Mouse (Mus musculus) heart, embryonic 11.5 days (tissue): ENCODE data around the gene Lrch3. TPM values are rescaled to one million over a fixed set of nuclear protein-coding genes. Genes with fewer than 3 reads are reported as not detected.

Source experiments
- ATAC-seq: fragments of 200-750 bp; cut with Nextera tagmentation; replicated peaks from 2 replicates; pipeline ENCODE4 v1.8.0; 2017; ENCODE audit warnings: moderate library complexity; ENCODE audit not compliant: insufficient number of reproducible peaks, low FRiP score, low TSS enrichment
- H3K27ac ChIP-seq: fragments of 300-500 bp; sonication (generic); 2 replicates; pipeline ENCODE4 v1.5.1; 2014; ENCODE audit warnings: mild to moderate bottlenecking, low read depth, low read length
- H3K27me3 ChIP-seq: fragments of 300-500 bp; sonication (generic); 2 replicates; pipeline ENCODE4 v1.6.1; 2014; ENCODE audit warnings: mild to moderate bottlenecking, low read length, mixed read lengths; ENCODE audit not compliant: control insufficient read depth, insufficient read depth
- H3K36me3 ChIP-seq: fragments of 300-500 bp; sonication (generic); 2 replicates; pipeline ENCODE4 v1.6.1; 2014; ENCODE audit warnings: mild to moderate bottlenecking, low read length, moderate library complexity, mixed read lengths; ENCODE audit not compliant: control insufficient read depth, insufficient read depth
- H3K4me1 ChIP-seq: fragments of 300-500 bp; sonication (generic); 2 replicates; pipeline ENCODE4 v1.6.1; 2014; ENCODE audit warnings: low read length; ENCODE audit not compliant: control insufficient read depth, insufficient read depth
- H3K4me2 ChIP-seq: fragments of 300-500 bp; sonication (generic); 2 replicates; pipeline ENCODE4 v1.6.1; 2014; ENCODE audit warnings: mild to moderate bottlenecking, moderate library complexity
- H3K4me3 ChIP-seq: fragments of 300-500 bp; sonication (generic); 2 replicates; pipeline ENCODE4 v1.5.1; 2014; ENCODE audit warnings: low read depth, low read length
- H3K9ac ChIP-seq: fragments of 300-500 bp; sonication (generic); 2 replicates; pipeline ENCODE4 v1.6.1; 2014; ENCODE audit warnings: mild to moderate bottlenecking, low read depth, low read length, moderate library complexity
- H3K9me3 ChIP-seq: fragments of 300-500 bp; sonication (generic); replicated peaks from 2 replicates; pipeline ENCODE4 v1.6.1; 2016; ENCODE audit warnings: low read length; ENCODE audit not compliant: control insufficient read depth
- WGBS: fragments of 180-500 bp; shearing (Covaris S2); extraction: QIAGEN DNeasy Blood & Tissue Kit; methylation state at CpG from one replicate; pipeline ENCODE4 v1.1.7; 2014; ENCODE audit not compliant: insufficient replicate concordance; 5-methylcytosine and 5-hydroxymethylcytosine counted together
- polyA plus RNA-seq: library from polyadenylated mRNA; unstranded; fragments of >200 nt; fragmentation: Nextera tagmentation; extraction: Ambion mirVana; gene quantifications from 2 replicates; pipeline ENCODE4 v1.2.1, GENCODE M21; 2014

Gene Lrch3
- polyA plus RNA-seq, 1 experiment from 2014 or later: 25.3 TPM

DNA sequence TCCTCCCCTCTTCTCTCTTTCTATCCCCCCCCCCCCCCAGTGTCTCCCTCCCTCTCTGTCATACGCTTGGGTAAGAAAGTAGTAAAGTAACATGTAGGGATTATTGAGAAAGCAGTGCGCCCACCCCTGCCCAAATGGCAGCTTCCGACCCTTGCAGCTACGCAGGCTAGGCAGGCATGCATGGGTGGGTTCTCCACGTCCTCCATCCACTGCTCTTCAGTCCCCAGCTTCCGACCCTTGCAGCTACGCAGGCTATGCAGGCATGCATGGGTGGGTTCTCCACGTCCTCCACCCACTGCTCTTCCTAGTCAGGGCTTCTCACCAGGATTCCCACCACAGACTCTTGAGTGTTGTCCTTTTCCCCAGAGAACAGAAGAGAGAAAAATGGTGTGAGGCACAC, 34.1 kb downstream of the Lrch3 start:
- Histone ChIP-seq H3K4me2 (no peak overlapping the region), H3K27ac (no peak overlapping the region)
- WGBS: 88% methylated on average over 7 of the region's 8 CpGs

DNA sequence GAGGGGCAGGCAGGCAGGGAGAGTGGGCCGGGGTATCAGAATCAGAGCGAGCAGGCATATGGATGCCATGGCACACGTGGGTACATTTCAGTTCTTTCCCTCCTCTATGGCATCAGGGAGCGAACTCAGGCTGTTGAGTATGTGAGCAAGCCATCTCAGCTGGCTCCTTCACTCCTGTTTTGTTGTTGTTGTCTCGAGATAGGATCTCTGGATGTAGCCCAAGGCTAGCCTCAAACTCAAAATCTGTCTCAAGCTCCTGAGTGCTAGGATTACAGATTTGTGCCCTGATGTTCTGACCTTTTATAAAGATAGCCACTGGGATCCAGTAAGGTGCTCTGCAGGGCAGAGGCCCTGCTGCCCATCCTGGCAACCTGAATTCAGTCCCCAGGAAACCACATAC, 34.8 kb downstream of the Lrch3 start:
- Histone ChIP-seq H3K9ac (no peak overlapping the region), H3K4me3 (no peak overlapping the region), H3K9me3 (no peaks in the 10 kb centered on the region; the same call in 1 of the 2 replicates), H3K4me2 (no peak overlapping the region), H3K27me3 (no peaks in the 10 kb centered on the region), H3K36me3 (peaks cover 3% of the 10 kb centered on the region; the same call in 1 of the 2 replicates), H3K27ac (no peak overlapping the region), H3K4me1 (no peaks in the 10 kb centered on the region)
- WGBS: 89% methylated on average over 5 of the region's 5 CpGs
- ATAC-seq: no peak

More for the DNA sequence above, 34.1 kb downstream of the Lrch3 start:
- Histone ChIP-seq H3K4me3 (no peak overlapping the region), H3K4me1 (no peaks in the 10 kb centered on the region), H3K36me3 (peaks cover 3% of the 10 kb centered on the region; the same call in 1 of the 2 replicates), H3K9me3 (no peaks in the 10 kb centered on the region; the same call in 1 of the 2 replicates), H3K9ac (no peak overlapping the region), H3K27me3 (no peaks in the 10 kb centered on the region)
- ATAC-seq: no peak

DNA sequence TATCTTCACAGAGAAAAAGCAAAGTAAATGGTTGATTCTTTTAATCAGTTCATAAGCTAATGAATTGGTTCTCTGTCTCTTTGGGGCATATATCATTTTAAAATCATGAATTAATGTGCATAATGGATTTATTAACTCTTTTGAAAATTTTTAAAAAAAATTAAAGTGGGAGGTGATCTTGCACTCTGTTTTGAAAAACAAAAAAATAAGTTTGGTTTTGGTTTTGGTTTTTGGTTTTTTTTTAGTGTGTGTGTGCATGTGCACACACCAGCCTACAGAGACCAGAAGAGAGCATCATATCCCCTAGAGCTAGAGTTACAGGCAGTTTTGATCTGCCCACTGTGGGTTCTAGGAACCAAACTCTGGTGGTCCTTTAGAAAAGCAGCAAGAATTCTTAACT, 35.4 kb downstream of the Lrch3 start:
- Histone ChIP-seq H3K4me2 (no peak overlapping the region), H3K36me3 (peaks cover 3% of the 10 kb centered on the region; the same call in 1 of the 2 replicates), H3K4me3 (no peak overlapping the region), H3K9ac (no peak overlapping the region), H3K27me3 (no peaks in the 10 kb centered on the region), H3K27ac (no peak overlapping the region), H3K4me1 (no peaks in the 10 kb centered on the region), H3K9me3 (no peaks in the 10 kb centered on the region; the same call in 1 of the 2 replicates)
- no peak for ATAC-seq

DNA sequence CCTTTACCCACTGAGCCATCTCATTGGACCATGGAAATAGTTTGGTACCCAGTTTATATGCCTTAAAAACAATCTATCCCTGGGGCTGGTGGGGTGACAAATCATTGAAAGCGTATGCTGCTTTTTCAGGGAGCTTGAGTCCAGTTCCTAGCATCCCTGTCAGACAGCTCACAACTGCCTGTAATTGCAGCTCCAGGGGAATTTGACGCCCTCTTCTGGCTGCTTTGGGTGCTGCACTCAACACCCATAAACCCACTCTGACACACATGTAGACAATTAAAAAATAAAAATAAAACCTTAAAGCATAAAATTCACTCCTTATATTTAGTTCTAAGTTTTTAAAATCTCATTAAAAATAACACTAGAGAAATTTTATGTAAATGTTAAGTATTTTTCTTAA, 37.2 kb downstream of the Lrch3 start:
- H3K4me3 ChIP-seq: no peak overlapping the region
- 80% methylated on average over 2 of the region's 2 CpGs for WGBS
- no peaks in the 10 kb centered on the region for H3K27me3 ChIP-seq

DNA sequence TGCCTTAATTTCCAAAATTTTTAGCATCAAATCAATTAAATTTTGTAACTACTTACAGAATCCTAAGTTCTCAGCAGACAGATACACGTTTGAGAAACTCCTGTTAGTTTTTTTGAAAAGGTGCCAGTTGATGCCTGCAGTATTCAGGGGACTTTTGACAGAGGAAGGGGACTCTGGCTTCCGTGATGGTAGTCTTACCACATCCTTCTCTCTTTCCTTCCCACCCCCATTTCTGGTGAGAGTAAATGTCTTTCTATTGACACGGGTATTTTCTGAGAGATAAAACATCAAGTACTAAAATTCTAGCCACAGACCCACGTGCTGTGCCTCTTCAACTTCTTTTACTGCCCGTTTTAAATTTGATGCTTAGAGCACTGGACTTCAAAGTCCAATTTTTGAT, 39.9 kb downstream of the Lrch3 start:
- WGBS: 76% methylated on average over 5 of the region's 5 CpGs
- Histone ChIP-seq H3K9me3 (no peaks in the 10 kb centered on the region; the same call in 1 of the 2 replicates), H3K4me3 (no peak overlapping the region)

More for the DNA sequence above, 37.2 kb downstream of the Lrch3 start:
- no peaks in the 10 kb centered on the region; the same call in 1 of the 2 replicates for H3K9me3 ChIP-seq
- H3K4me2 ChIP-seq: no peak overlapping the region
- no peaks in the 10 kb centered on the region for H3K4me1 ChIP-seq
- H3K36me3 ChIP-seq: peaks cover 8% of the 10 kb centered on the region
- ATAC-seq: no peak
- no peak overlapping the region for H3K27ac ChIP-seq
- no peak overlapping the region for H3K9ac ChIP-seq

DNA sequence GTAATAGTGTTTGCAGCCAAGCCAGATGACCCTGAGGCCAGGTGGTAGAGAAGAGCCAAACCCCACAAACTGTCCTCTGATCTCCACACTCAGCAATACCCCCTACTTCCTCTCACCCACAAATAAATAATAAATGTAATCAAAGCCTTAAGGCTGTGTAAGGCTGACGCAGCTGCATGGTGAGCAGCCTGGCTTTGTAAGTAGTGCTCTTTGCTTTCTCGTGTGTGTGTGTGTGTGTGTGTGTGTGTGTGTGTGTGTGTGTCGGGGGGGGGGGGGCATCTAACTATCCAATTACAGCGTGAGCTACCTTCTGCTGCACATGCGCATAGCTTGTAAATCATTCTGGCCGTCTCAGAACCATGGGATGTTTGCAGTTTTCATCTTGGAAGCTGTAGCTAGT, 40.4 kb downstream of the Lrch3 start:
- no peaks in the 10 kb centered on the region; the same call in 1 of the 2 replicates for H3K9me3 ChIP-seq
- 87% methylated on average over 6 of the region's 6 CpGs for WGBS
- H3K4me2 ChIP-seq: no peak overlapping the region
- no peaks in the 10 kb centered on the region for H3K4me1 ChIP-seq
- H3K27me3 ChIP-seq: no peaks in the 10 kb centered on the region
- no peak for ATAC-seq
- no peak overlapping the region for H3K27ac ChIP-seq
- no peak overlapping the region for H3K9ac ChIP-seq
- H3K4me3 ChIP-seq: no peak overlapping the region
- H3K36me3 ChIP-seq: peaks cover 8% of the 10 kb centered on the region

More for the DNA sequence above, 39.9 kb downstream of the Lrch3 start:
- H3K4me2 ChIP-seq: no peak overlapping the region
- peaks cover 8% of the 10 kb centered on the region for H3K36me3 ChIP-seq
- no peaks in the 10 kb centered on the region for H3K4me1 ChIP-seq
- H3K9ac ChIP-seq: no peak overlapping the region
- no peaks in the 10 kb centered on the region for H3K27me3 ChIP-seq
- no peak for ATAC-seq
- H3K27ac ChIP-seq: no peak overlapping the region

DNA sequence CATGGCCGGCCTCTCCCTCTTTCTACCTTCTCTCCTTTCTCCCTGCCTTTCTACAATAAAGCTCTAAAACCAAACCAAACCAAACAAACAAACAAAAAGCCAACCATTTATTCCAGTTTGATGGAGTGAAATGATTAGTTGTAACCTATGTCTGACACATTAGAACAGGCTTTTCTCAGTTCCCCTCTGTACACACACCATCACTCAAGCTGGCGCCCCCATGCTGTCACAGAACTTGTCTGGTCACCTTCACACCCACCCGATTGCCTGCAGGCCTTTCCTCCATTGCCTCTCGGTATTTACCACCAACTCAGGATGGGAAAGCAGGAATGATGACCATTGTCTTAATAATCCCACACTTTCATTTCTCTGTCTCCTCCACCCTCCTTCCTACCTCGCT, 43.0 kb downstream of the Lrch3 start:
- Histone ChIP-seq H3K9ac (no peak overlapping the region), H3K4me2 (no peak overlapping the region), H3K4me1 (no peaks in the 10 kb centered on the region), H3K9me3 (no peaks in the 10 kb centered on the region), H3K4me3 (no peak overlapping the region), H3K36me3 (peaks cover 9% of the 10 kb centered on the region; the same call in 1 of the 2 replicates), H3K27me3 (no peaks in the 10 kb centered on the region), H3K27ac (no peak overlapping the region)
- no peak for ATAC-seq
- WGBS: 73% methylated on average over 5 of the region's 5 CpGs

DNA sequence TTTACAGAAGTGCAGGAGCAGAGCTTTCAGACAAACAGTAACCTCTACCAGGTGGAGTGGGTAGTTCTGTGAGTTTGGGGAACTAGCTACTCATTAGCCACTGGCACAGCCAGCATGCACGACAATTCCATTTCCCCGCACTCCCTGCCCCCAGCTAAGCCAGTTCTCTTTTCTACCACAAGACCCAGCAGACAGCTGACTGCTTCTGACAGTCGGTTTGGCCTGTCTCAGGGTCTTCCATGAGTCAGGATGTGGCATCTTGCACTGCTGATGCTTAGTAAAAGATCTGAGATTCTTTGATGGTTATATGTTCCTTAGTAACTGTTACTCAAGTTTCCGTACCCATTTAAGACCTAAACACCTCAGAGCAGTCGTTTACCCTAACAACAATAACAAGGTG, 58.6 kb downstream of the Lrch3 start:
- peaks cover 12% of the 10 kb centered on the region for H3K36me3 ChIP-seq
- H3K9ac ChIP-seq: no peak overlapping the region
- no peak for ATAC-seq
- 77% methylated on average over 5 of the region's 5 CpGs for WGBS
- no peaks in the 10 kb centered on the region for H3K27me3 ChIP-seq
- no peak overlapping the region for H3K4me3 ChIP-seq
- H3K27ac ChIP-seq: no peak overlapping the region
- H3K4me1 ChIP-seq: no peaks in the 10 kb centered on the region
- H3K9me3 ChIP-seq: no peaks in the 10 kb centered on the region
- no peak overlapping the region for H3K4me2 ChIP-seq

DNA sequence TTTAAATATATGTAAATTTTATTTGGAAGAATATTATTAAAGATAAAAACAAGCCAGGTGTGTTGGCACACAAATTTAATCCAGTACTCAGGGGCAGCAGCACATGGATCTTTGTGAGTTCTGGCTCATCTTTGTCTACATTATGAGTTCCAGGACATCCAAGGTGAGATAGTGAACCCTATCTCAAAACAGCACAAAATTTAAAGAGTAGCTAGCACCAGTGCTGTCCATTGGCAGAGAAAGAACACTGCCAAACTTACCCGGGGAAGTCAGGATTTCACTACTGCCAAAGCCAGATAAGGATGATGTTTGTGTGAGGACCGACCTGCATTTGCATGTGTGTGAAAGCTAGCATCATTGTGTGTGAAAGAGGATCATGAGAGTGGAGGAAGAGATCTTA, 59.1 kb downstream of the Lrch3 start:
- Histone ChIP-seq H3K9ac (no peak overlapping the region), H3K4me1 (no peaks in the 10 kb centered on the region), H3K27me3 (no peaks in the 10 kb centered on the region), H3K36me3 (peaks cover 12% of the 10 kb centered on the region), H3K4me2 (no peak overlapping the region), H3K4me3 (no peak overlapping the region), H3K9me3 (no peaks in the 10 kb centered on the region), H3K27ac (no peak overlapping the region)
- WGBS: 81% methylated on average over 2 of the region's 2 CpGs
- ATAC-seq: no peak
